In the genomic region with DNA sequence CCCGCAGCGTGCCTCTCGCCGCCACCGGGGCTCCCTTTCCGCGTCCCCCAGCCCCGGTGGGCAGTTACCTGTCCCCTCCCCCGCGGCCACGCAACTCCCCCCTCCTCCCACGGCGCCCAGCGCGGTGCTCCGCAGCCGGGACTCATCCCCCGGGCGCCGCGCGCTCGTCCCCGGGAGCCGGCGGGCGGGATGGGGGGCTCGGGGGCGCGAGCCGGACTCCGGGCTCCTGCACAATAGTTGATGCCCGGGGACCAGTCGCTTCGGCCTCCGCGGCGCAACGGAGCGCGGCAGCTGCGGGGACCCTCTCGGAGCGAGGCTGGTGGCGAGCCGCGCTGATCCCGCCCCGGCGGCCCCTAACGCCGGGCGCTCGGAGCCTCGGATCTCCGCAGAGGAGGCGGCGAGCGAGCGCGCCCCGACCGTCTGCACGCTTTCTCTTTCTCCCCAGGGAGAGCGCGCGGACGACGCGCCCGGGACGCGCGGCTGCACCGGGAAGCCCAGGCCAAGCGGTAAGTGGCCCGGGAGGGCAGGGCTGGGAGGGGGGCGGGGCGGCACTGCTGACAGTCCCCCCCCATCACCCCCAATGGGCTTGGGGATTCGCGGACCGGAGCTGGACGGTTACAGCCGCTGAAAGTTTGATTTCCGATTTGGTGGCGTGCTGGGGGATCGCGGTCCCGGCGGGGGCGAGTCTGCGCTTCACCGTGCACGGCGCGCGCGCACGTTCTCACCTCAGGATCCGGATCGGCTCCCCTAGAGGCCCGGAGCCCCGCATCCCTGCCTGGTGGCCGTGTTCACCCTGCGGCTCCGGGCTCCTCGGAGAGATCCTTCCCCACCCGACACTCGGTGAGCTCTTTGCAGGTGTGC, we compare ENCODE assay signal across 8 mouse cellular contexts. TPM values are rescaled to one million over a fixed set of nuclear protein-coding genes. Genes with fewer than 3 reads are reported as not detected.
DNase-seq lines count a peak whose midpoint lies in the region; ATAC-seq lines count a peak whose summit lies in the region.

No protein-coding gene starts in this region.

- H3K27me3 ChIP-seq in hindbrain, embryonic 15.5 days = peaks cover 3% of the 10 kb centered on the region; the same call in 1 of the 2 replicates

- H3K4me2 ChIP-seq in hindbrain, embryonic 15.5 days = peak overlapping the region; percentile 97

- H3K4me1 ChIP-seq in hindbrain, embryonic 15.5 days (replicated peaks) = peaks cover 35% of the 10 kb centered on the region

- H3K27ac ChIP-seq in hindbrain, embryonic 15.5 days (replicated peaks) = peak overlapping the region; percentile 91

- peak; percentile 73 for ATAC-seq in hindbrain, embryonic 15.5 days (ENCODE audit: low FRiP score, low read depth)

- H3K9me3 ChIP-seq in hindbrain, embryonic 15.5 days = no peaks in the 10 kb centered on the region

- under 1% methylated on average over 77 of the region's 109 CpGs for WGBS in hindbrain, embryonic 15.5 days

- peak overlapping the region; percentile 86 for H3K4me3 ChIP-seq in hindbrain, embryonic 15.5 days

- DNase-seq in MN1 (ENCODE audit: low spot score) = peak; percentile 79
- peak; percentile 70 for DNase-seq in cerebellum, postnatal 10 days
- DNase-seq in gastrocnemius, adult 18-20 months (ENCODE audit: low spot score) = peak; percentile 36
- peak; percentile 63 for DNase-seq in left cerebral cortex, adult 11 months (ENCODE audit: low spot score)
- peak; percentile 60 for DNase-seq in lung, postnatal 25 days (ENCODE audit: low spot score)
- peak; percentile 78 for DNase-seq in retina, embryonic 14.5 days (ENCODE audit: low spot score)
- peak; percentile 89 for DNase-seq in thymus, postnatal 4 days

- H3K36me3 ChIP-seq in hindbrain, embryonic 15.5 days = no peaks in the 10 kb centered on the region

- H3K9ac ChIP-seq in hindbrain, embryonic 15.5 days = peak overlapping the region; percentile 89

RNA-seq across cellular contexts. Expression of gene Sipa1l1, which starts 0.7 kb away (rescaled TPM):
- 1 to 10 TPM; 6.6 to 7.3 TPM for total RNA-seq in gastrocnemius, adult 18-20 months (2021)
- 12.2 and 14.1 TPM in 2 replicates for polyA plus RNA-seq in hindbrain, embryonic 15.5 days (2015; fragmentation: Nextera tagmentation; extraction: Ambion mirVana)

Comparison
In these comparisons a context has a peak if more than half of its experiments do, and no peak if none do; other contexts are left out.
1. Peak in every context shown above with its lines: DNase-seq, ATAC-seq, H3K4me3 ChIP-seq and H3K27ac ChIP-seq.
2. DNase-seq: peak in every context shown above with its lines; median percentile 89 in thymus, postnatal 4 days; 79 in MN1; 78 in retina, embryonic 14.5 days; 70 in cerebellum, postnatal 10 days; 63 in left cerebral cortex, adult 11 months; 60 in lung, postnatal 25 days; 36 in gastrocnemius, adult 18-20 months.